Mouse (Mus musculus) small intestine, adult 2 months (tissue): ENCODE results near the gene Olfr1132.

Experiments
- CTCF ChIP-seq: fragments of 200-500 bp; IDR thresholded peaks from 2 replicates; pipeline ENCODE4 v1.5.1; 2012; ENCODE audit warnings: low read depth, mild to moderate bottlenecking, control low read depth, inconsistent platforms, low read length, moderate library complexity, mixed read lengths; ENCODE audit not compliant: insufficient replicate concordance, insufficient read length; ENCODE audit errors: extremely low read depth
- POLR2A ChIP-seq: fragments of 200-500 bp; IDR thresholded peaks from 2 replicates; pipeline ENCODE4 v1.6.1; 2012; ENCODE audit warnings: low read depth, mild to moderate bottlenecking, control low read depth, inconsistent platforms, low read length, moderate library complexity

DNA sequence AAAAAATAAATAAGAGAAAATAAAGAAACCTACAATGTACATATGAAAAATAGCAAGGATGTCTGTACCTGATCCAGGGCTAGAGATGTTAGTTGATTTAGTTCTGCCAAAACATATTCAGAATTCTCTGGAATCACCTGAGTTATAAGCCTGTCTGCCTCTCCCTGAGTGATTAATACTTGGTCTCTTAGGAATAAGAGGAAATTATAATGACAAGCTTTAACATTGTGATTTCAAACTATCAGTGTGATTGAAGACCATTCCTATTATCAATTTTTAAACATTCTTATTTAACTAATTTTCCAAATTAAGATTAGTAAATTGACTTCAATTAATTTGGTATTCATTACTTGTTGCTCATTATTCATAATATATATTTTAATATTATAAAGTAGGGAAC, 9.9 kb upstream of the Olfr1132 start, which contains the start of gene Olfr1133:
- TF ChIP-seq CTCF (no peak), POLR2A (no peak)
